Mouse (Mus musculus): Measurements from ENCODE around the gene Map2k5.

Map2k5 gene

GRCm38 (mm10) chr9:63147296-63147695 lies 230.4 kb downstream of the Map2k5 start:
- in situ Hi-C loops (cut with MboI; ENCODE audit: low sequenced_read_pairs): no loop called here

- in situ Hi-C loops (cut with MboI; ENCODE audit: low sequenced_read_pairs): no loop called here
Observed at GRCm38 (mm10) chr9:63146856-63147274, 230.8 kb downstream of the Map2k5 start.

GRCm38 (mm10) chr9:63146126-63146855 lies 231.4 kb downstream of the Map2k5 start:
- in situ Hi-C loops (cut with MboI; ENCODE audit: low sequenced_read_pairs): no loop called here

- in situ Hi-C loops (cut with MboI; ENCODE audit: low sequenced_read_pairs): no loop called here
Observed at GRCm38 (mm10) chr9:63145249-63146125, 232.2 kb downstream of the Map2k5 start.

- in situ Hi-C loops (cut with MboI; ENCODE audit: low sequenced_read_pairs): no loop called here
Observed at GRCm38 (mm10) chr9:63144502-63145248, 233.0 kb downstream of the Map2k5 start.

- in situ Hi-C loops (cut with MboI; ENCODE audit: low sequenced_read_pairs): no loop called here
Observed at GRCm38 (mm10) chr9:63143641-63144501, 233.8 kb downstream of the Map2k5 start.

- in situ Hi-C loops (cut with MboI; ENCODE audit: low sequenced_read_pairs): no loop called here
Observed at GRCm38 (mm10) chr9:63143227-63143626, 234.5 kb downstream of the Map2k5 start.

- in situ Hi-C loops (cut with MboI; ENCODE audit: low sequenced_read_pairs): no loop called here
Observed at GRCm38 (mm10) chr9:63142335-63143036, 235.2 kb downstream of the Map2k5 start.

- in situ Hi-C loops (cut with MboI; ENCODE audit: low sequenced_read_pairs): no loop called here
Observed at GRCm38 (mm10) chr9:63141641-63142334, 235.9 kb downstream of the Map2k5 start.

- in situ Hi-C loops (cut with MboI; ENCODE audit: low sequenced_read_pairs): no loop called here
Observed at GRCm38 (mm10) chr9:63140211-63140610, 237.5 kb downstream of the Map2k5 start.

- in situ Hi-C loops (cut with MboI; ENCODE audit: low sequenced_read_pairs): loop anchor here (10.0 kb wide), 1 partner anchor 705 kb away; no protein-coding TSS in a partner anchor
Observed at GRCm38 (mm10) chr9:63139661-63140060, 238.0 kb downstream of the Map2k5 start.

- in situ Hi-C loops (cut with MboI; ENCODE audit: low sequenced_read_pairs): loop anchor here (10.0 kb wide), 1 partner anchor 706 kb away; no protein-coding TSS in a partner anchor
Observed at GRCm38 (mm10) chr9:63138481-63138967, 239.2 kb downstream of the Map2k5 start.

GRCm38 (mm10) chr9:63137615-63137915 lies 240.1 kb downstream of the Map2k5 start:
- in situ Hi-C loops (cut with MboI; ENCODE audit: low sequenced_read_pairs): loop anchor here (10.0 kb wide), 1 partner anchor 707 kb away; no protein-coding TSS in a partner anchor

GRCm38 (mm10) chr9:63136756-63137614 lies 240.7 kb downstream of the Map2k5 start:
- in situ Hi-C loops (cut with MboI; ENCODE audit: low sequenced_read_pairs): loop anchor here (10.0 kb wide), 1 partner anchor 708 kb away; no protein-coding TSS in a partner anchor

GRCm38 (mm10) chr9:63136241-63136640 lies 241.5 kb downstream of the Map2k5 start:
- in situ Hi-C loops (cut with MboI; ENCODE audit: low sequenced_read_pairs): loop anchor here (10.0 kb wide), 1 partner anchor 709 kb away; no protein-coding TSS in a partner anchor

- in situ Hi-C loops (cut with MboI; ENCODE audit: low sequenced_read_pairs): loop anchor here (10.0 kb wide), 1 partner anchor 709 kb away; no protein-coding TSS in a partner anchor
Observed at GRCm38 (mm10) chr9:63135801-63136200, 241.9 kb downstream of the Map2k5 start.

GRCm38 (mm10) chr9:63135356-63135755 lies 242.3 kb downstream of the Map2k5 start:
- in situ Hi-C loops (cut with MboI; ENCODE audit: low sequenced_read_pairs): loop anchor here (10.0 kb wide), 1 partner anchor 709 kb away; no protein-coding TSS in a partner anchor
